Mouse (Mus musculus): Measurements from ENCODE around the gene 4931428L18Rik.

DNA sequence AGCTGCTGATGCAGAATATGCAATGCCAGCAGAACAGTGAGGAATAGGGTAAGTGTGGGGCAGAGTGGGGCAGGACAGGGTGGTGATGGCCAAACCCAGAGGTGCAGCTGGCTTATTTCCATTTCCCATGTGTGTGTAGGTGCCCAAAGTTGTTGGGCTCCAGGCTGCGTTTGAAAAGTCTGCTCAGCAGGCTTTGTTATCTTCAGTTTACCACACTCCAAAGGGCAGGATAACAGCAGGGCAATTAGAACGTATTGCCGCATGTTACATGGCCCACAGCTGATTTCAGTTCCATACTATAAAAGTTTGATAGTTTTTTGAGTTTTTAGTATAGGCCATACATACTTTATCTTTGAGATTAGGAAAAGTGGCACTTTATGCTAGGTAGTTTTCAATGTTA is 84.1 kb downstream of the 4931428L18Rik start:
- no peak for TF ChIP-seq CTCF (IDR thresholded peaks at IDR 0.05; ENCODE audit: borderline replicate concordance, control insufficient read depth, extremely low read depth, insufficient read depth, low read length, poor library complexity)
- TF ChIP-seq POLR2A (IDR thresholded peaks at IDR 0.05; ENCODE audit: control insufficient read depth, extremely low read depth, insufficient read depth, low read length, poor library complexity) = no peak

All from thymus, adult 2 months (tissue).